Mouse (Mus musculus): Measurements from ENCODE around the gene Cmya5. TPM values are rescaled to one million over a fixed set of nuclear protein-coding genes. Genes with fewer than 3 reads are reported as not detected.
"Not testable (repeated sequence)": the region's sequence is repeated elsewhere in the genome, so short reads cannot be mapped to it uniquely, and the experiment has no call there.

Cmya5 gene
- total and polyA plus RNA-seq, 2 experiments, result 0.02 to 0.55 TPM

- Histone ChIP-seq H3K4me3 (ENCODE audit: insufficient read depth, low read depth, low read length) (no peak overlapping the region), H3K36me3 (ENCODE audit: control insufficient read depth, insufficient read depth, low read length) (no peaks in the 10 kb centered on the region), H3K27me3 (ENCODE audit: control insufficient read depth, insufficient read depth, low read length) (no peaks in the 10 kb centered on the region), H3K4me1 (ENCODE audit: control insufficient read depth, insufficient read depth, low read length) (no peaks in the 10 kb centered on the region), H3K79me2 (ENCODE audit: control insufficient read depth, insufficient read depth, low read length) (no peaks in the 10 kb centered on the region), H3K9ac (ENCODE audit: low read depth, low read length) (no peak overlapping the region), H3K27ac (replicated peaks; ENCODE audit: insufficient read depth, low read depth, low read length) (no peak overlapping the region)
- 79% methylated on average over 5 of the region's 5 CpGs for WGBS
- TF ChIP-seq CTCF (IDR thresholded peaks at IDR 0.05; ENCODE audit: low read depth, low read length) (no peak), POLR2A (IDR thresholded peaks at IDR 0.05; ENCODE audit: extremely low read depth, insufficient read depth, low read length) (no peak)
- DNase-seq (ENCODE audit: extremely low read depth, low read depth, low spot score), result no peak
Observed at GRCm38 (mm10) chr13:93093697-93094096, 50.8 kb downstream of the Cmya5 start.

GRCm38 (mm10) chr13:93092916-93093429 lies 51.6 kb downstream of the Cmya5 start:
- Histone ChIP-seq H3K27ac (replicated peaks; ENCODE audit: insufficient read depth, low read depth, low read length) (no peak overlapping the region), H3K79me2 (ENCODE audit: control insufficient read depth, insufficient read depth, low read length) (no peaks in the 10 kb centered on the region), H3K9ac (ENCODE audit: low read depth, low read length) (no peak overlapping the region), H3K27me3 (ENCODE audit: control insufficient read depth, insufficient read depth, low read length) (0 out of 2 replicates have a peak, but pooled peaks cover 2% of the 10 kb centered on the region), H3K4me1 (ENCODE audit: control insufficient read depth, insufficient read depth, low read length) (no peaks in the 10 kb centered on the region), H3K36me3 (ENCODE audit: control insufficient read depth, insufficient read depth, low read length) (no peaks in the 10 kb centered on the region), H3K4me3 (ENCODE audit: insufficient read depth, low read depth, low read length) (no peak overlapping the region)
- no peak for TF ChIP-seq CTCF (IDR thresholded peaks at IDR 0.05; ENCODE audit: low read depth, low read length)
- no peak for DNase-seq (ENCODE audit: extremely low read depth, low read depth, low spot score)
- 66% methylated on average over 2 of the region's 2 CpGs for WGBS

- Histone ChIP-seq H3K79me2 (ENCODE audit: control insufficient read depth, insufficient read depth, low read length) (no peaks in the 10 kb centered on the region), H3K9ac (ENCODE audit: low read depth, low read length) (no peak overlapping the region), H3K4me3 (ENCODE audit: insufficient read depth, low read depth, low read length) (no peak overlapping the region), H3K36me3 (ENCODE audit: control insufficient read depth, insufficient read depth, low read length) (no peaks in the 10 kb centered on the region), H3K27me3 (ENCODE audit: control insufficient read depth, insufficient read depth, low read length) (0 out of 2 replicates have a peak, but pooled peaks cover 2% of the 10 kb centered on the region), H3K4me1 (ENCODE audit: control insufficient read depth, insufficient read depth, low read length) (no peaks in the 10 kb centered on the region), H3K27ac (replicated peaks; ENCODE audit: insufficient read depth, low read depth, low read length) (no peak overlapping the region)
- TF ChIP-seq POLR2A (IDR thresholded peaks at IDR 0.05; ENCODE audit: extremely low read depth, insufficient read depth, low read length), result no peak
- no peak for TF ChIP-seq CTCF (IDR thresholded peaks at IDR 0.05; ENCODE audit: low read depth, low read length)
- WGBS, result 91% methylated on average over 10 of the region's 10 CpGs
- DNase-seq (ENCODE audit: extremely low read depth, low read depth, low spot score), result no peak
Observed at GRCm38 (mm10) chr13:93091866-93092455, 52.6 kb downstream of the Cmya5 start.

GRCm38 (mm10) chr13:93091176-93091575 lies 53.3 kb downstream of the Cmya5 start:
- WGBS, result 86% methylated on average over 9 of the region's 9 CpGs
- H3K27me3 ChIP-seq (ENCODE audit: control insufficient read depth, insufficient read depth, low read length), result 0 out of 2 replicates have a peak, but pooled peaks cover 2% of the 10 kb centered on the region
- TF ChIP-seq CTCF (IDR thresholded peaks at IDR 0.05; ENCODE audit: low read depth, low read length), result no peak
- TF ChIP-seq POLR2A (IDR thresholded peaks at IDR 0.05; ENCODE audit: extremely low read depth, insufficient read depth, low read length), result no peak
- no peaks in the 10 kb centered on the region for H3K36me3 ChIP-seq (ENCODE audit: control insufficient read depth, insufficient read depth, low read length)
- no peak overlapping the region for H3K4me3 ChIP-seq (ENCODE audit: insufficient read depth, low read depth, low read length)
- H3K27ac ChIP-seq (replicated peaks; ENCODE audit: insufficient read depth, low read depth, low read length), result no peak overlapping the region
- H3K79me2 ChIP-seq (ENCODE audit: control insufficient read depth, insufficient read depth, low read length), result no peaks in the 10 kb centered on the region
- no peak overlapping the region for H3K9ac ChIP-seq (ENCODE audit: low read depth, low read length)
- no peak for DNase-seq (ENCODE audit: extremely low read depth, low read depth, low spot score)
- no peaks in the 10 kb centered on the region for H3K4me1 ChIP-seq (ENCODE audit: control insufficient read depth, insufficient read depth, low read length)

GRCm38 (mm10) chr13:93089481-93089880 lies 55.0 kb downstream of the Cmya5 start:
- Histone ChIP-seq H3K9ac (ENCODE audit: low read depth, low read length) (no peak overlapping the region), H3K4me3 (ENCODE audit: insufficient read depth, low read depth, low read length) (no peak overlapping the region), H3K79me2 (ENCODE audit: control insufficient read depth, insufficient read depth, low read length) (no peaks in the 10 kb centered on the region), H3K27ac (replicated peaks; ENCODE audit: insufficient read depth, low read depth, low read length) (no peak overlapping the region), H3K4me1 (ENCODE audit: control insufficient read depth, insufficient read depth, low read length) (no peaks in the 10 kb centered on the region), H3K36me3 (ENCODE audit: control insufficient read depth, insufficient read depth, low read length) (no peaks in the 10 kb centered on the region), H3K27me3 (ENCODE audit: control insufficient read depth, insufficient read depth, low read length) (0 out of 2 replicates have a peak, but pooled peaks cover 2% of the 10 kb centered on the region)
- TF ChIP-seq CTCF (IDR thresholded peaks at IDR 0.05; ENCODE audit: low read depth, low read length) (no peak), POLR2A (IDR thresholded peaks at IDR 0.05; ENCODE audit: extremely low read depth, insufficient read depth, low read length) (no peak)
- 83% methylated on average over 5 of the region's 5 CpGs for WGBS
- no peak for DNase-seq (ENCODE audit: extremely low read depth, low read depth, low spot score)

- 84% methylated on average over 4 of the region's 4 CpGs for WGBS
- H3K4me1 ChIP-seq (ENCODE audit: control insufficient read depth, insufficient read depth, low read length), result no peaks in the 10 kb centered on the region
- 0 out of 2 replicates have a peak, but pooled peaks cover 2% of the 10 kb centered on the region for H3K27me3 ChIP-seq (ENCODE audit: control insufficient read depth, insufficient read depth, low read length)
- DNase-seq (ENCODE audit: extremely low read depth, low read depth, low spot score), result no peak
- no peak for TF ChIP-seq CTCF (IDR thresholded peaks at IDR 0.05; ENCODE audit: low read depth, low read length)
- TF ChIP-seq POLR2A (IDR thresholded peaks at IDR 0.05; ENCODE audit: extremely low read depth, insufficient read depth, low read length), result no peak
- H3K4me3 ChIP-seq (ENCODE audit: insufficient read depth, low read depth, low read length), result no peak overlapping the region
- H3K27ac ChIP-seq (replicated peaks; ENCODE audit: insufficient read depth, low read depth, low read length), result no peak overlapping the region
- no peak overlapping the region for H3K9ac ChIP-seq (ENCODE audit: low read depth, low read length)
- no peaks in the 10 kb centered on the region for H3K79me2 ChIP-seq (ENCODE audit: control insufficient read depth, insufficient read depth, low read length)
- no peaks in the 10 kb centered on the region for H3K36me3 ChIP-seq (ENCODE audit: control insufficient read depth, insufficient read depth, low read length)
Observed at GRCm38 (mm10) chr13:93085711-93086110, 58.8 kb downstream of the Cmya5 start.

GRCm38 (mm10) chr13:93082324-93082723 lies 62.2 kb downstream of the Cmya5 start:
- not testable (repeated sequence) for H3K9ac ChIP-seq (ENCODE audit: low read depth, low read length); H3K4me1 ChIP-seq (ENCODE audit: control insufficient read depth, insufficient read depth, low read length); DNase-seq (ENCODE audit: extremely low read depth, low read depth, low spot score); H3K36me3 ChIP-seq (ENCODE audit: control insufficient read depth, insufficient read depth, low read length); H3K79me2 ChIP-seq (ENCODE audit: control insufficient read depth, insufficient read depth, low read length); H3K27ac ChIP-seq (replicated peaks; ENCODE audit: insufficient read depth, low read depth, low read length); H3K4me3 ChIP-seq (ENCODE audit: insufficient read depth, low read depth, low read length); H3K27me3 ChIP-seq (ENCODE audit: control insufficient read depth, insufficient read depth, low read length)
- 61% methylated on average over 1 of the region's 1 CpGs for WGBS

Measured in liver, adult 2 months (tissue).